Mouse (Mus musculus) left cerebral cortex, postnatal 4 days (tissue): Measurements from ENCODE around the gene Rspo1. TPM values are rescaled to one million over a fixed set of nuclear protein-coding genes. Genes with fewer than 3 reads are reported as not detected.

Source experiments
- DNase-seq: peaks from one replicate; pipeline ENCODE4 v3.0.0-alpha.2; 2022
- intact Hi-C: fragments of 180-260 bp; cut with DNase I; formaldehyde crosslinking; loops from one replicate; pipeline ENCODE4 v1.15.1; 2025
- total RNA-seq, 2 experiments: library from RNA; stranded (reverse); gene quantifications; 2 replicates each; pipeline ENCODE4 v1.2.3; 2021

The Rspo1 gene
- total RNA-seq, 2 experiments from 2014 or later: 1.1 to 1.4 TPM

GRCm38 (mm10) chr4:124971094-124971493, 15.1 kb upstream of the Rspo1 start:
- no peak for DNase-seq
- intact Hi-C loops: no loop called here

GRCm38 (mm10) chr4:124972316-124972715, 13.9 kb upstream of the Rspo1 start:
- intact Hi-C loops: no loop called here
- DNase-seq: no peak

GRCm38 (mm10) chr4:124973296-124973695, 12.9 kb upstream of the Rspo1 start:
- intact Hi-C loops: no loop called here
- no peak for DNase-seq

GRCm38 (mm10) chr4:124978201-124978600, 8.0 kb upstream of the Rspo1 start:
- intact Hi-C loops: no loop called here

GRCm38 (mm10) chr4:124983893-124984526, 2.2 kb upstream of the Rspo1 start:
- intact Hi-C loops: no loop called here
- no peak for DNase-seq

More at GRCm38 (mm10) chr4:124978201-124978600, 8.0 kb upstream of the Rspo1 start:
- DNase-seq: no peak

- intact Hi-C loops: no loop called here
- no peak for DNase-seq
Measured at GRCm38 (mm10) chr4:124984871-124985670, 1.2 kb upstream of the Rspo1 start.

GRCm38 (mm10) chr4:124986739-124987710, 795 bp downstream of the Rspo1 start:
- DNase-seq: no peak
- intact Hi-C loops: no loop called here

- no peak for DNase-seq
- intact Hi-C loops: no loop called here
Measured at GRCm38 (mm10) chr4:124987711-124988097, 1.5 kb downstream of the Rspo1 start.

- intact Hi-C loops: no loop called here
- DNase-seq: no peak
Measured at GRCm38 (mm10) chr4:124988382-124988781, 2.2 kb downstream of the Rspo1 start.

- DNase-seq: no peak
- intact Hi-C loops: no loop called here
Measured at GRCm38 (mm10) chr4:124989787-124990253, 3.6 kb downstream of the Rspo1 start.

- intact Hi-C loops: no loop called here
- no peak for DNase-seq
Measured at GRCm38 (mm10) chr4:124990325-124990724, 4.1 kb downstream of the Rspo1 start.

GRCm38 (mm10) chr4:124997479-124998147, 11.4 kb downstream of the Rspo1 start:
- intact Hi-C loops: no loop called here

GRCm38 (mm10) chr4:124999548-124999947, 13.3 kb downstream of the Rspo1 start:
- intact Hi-C loops: no loop called here
- DNase-seq: no peak

More at GRCm38 (mm10) chr4:124997479-124998147, 11.4 kb downstream of the Rspo1 start:
- DNase-seq: no peak

- intact Hi-C loops: no loop called here
- DNase-seq: no peak
Measured at GRCm38 (mm10) chr4:125002978-125003377, 16.7 kb downstream of the Rspo1 start.

GRCm38 (mm10) chr4:125004886-125005285, 18.7 kb downstream of the Rspo1 start:
- intact Hi-C loops: no loop called here
- DNase-seq: no peak

- intact Hi-C loops: no loop called here
- DNase-seq: no peak
Measured at GRCm38 (mm10) chr4:125007460-125007859, 21.2 kb downstream of the Rspo1 start.

GRCm38 (mm10) chr4:125008220-125008619, 22.0 kb downstream of the Rspo1 start:
- DNase-seq: peak; percentile 62
- intact Hi-C loops: no loop called here

GRCm38 (mm10) chr4:125008712-125009111, 22.5 kb downstream of the Rspo1 start:
- no peak for DNase-seq
- intact Hi-C loops: no loop called here

- intact Hi-C loops: no loop called here
- DNase-seq: no peak
Measured at GRCm38 (mm10) chr4:125015806-125016635, 29.8 kb downstream of the Rspo1 start, which contains the start of gene Gnl2. TSS of gene Gnl2 (plus strand) at chr4:125016585.
